Mouse (Mus musculus) monocyte, adult 2 months (primary cell): ENCODE data around the gene Ptprcap.
"Not testable (repeated sequence)": the region's sequence is repeated elsewhere in the genome, so short reads cannot be mapped to it uniquely, and the experiment has no call there.

Source experiments
- DNase-seq, 2 experiments: peaks; one replicate each; pipeline ENCODE4 v3.0.0; 2022; ENCODE audit warnings: low spot score in 2 of 2, low read depth in 1 of 2

The Ptprcap gene

GRCm38 (mm10) chr19:4125741-4126696 lies 27.4 kb upstream of the Ptprcap start, which contains the start of gene Aip:
Gene Aip, minus strand, starts transcription at chr19:4125858.
- DNase-seq: peak; percentile 96 to 97

GRCm38 (mm10) chr19:4126759-4127495 lies 26.5 kb upstream of the Ptprcap start:
- DNase-seq: no peak

- DNase-seq: no peak
Measured at GRCm38 (mm10) chr19:4129462-4129861, 23.9 kb upstream of the Ptprcap start.

GRCm38 (mm10) chr19:4130106-4130505 lies 23.3 kb upstream of the Ptprcap start:
- no peak for DNase-seq

GRCm38 (mm10) chr19:4131075-4131474 lies 22.3 kb upstream of the Ptprcap start:
- DNase-seq: no peak

GRCm38 (mm10) chr19:4131768-4132167 lies 21.6 kb upstream of the Ptprcap start:
- DNase-seq: no peak

- no peak for DNase-seq
Measured at GRCm38 (mm10) chr19:4134354-4134753, 19.1 kb upstream of the Ptprcap start.

- DNase-seq: not testable (repeated sequence)
Measured at GRCm38 (mm10) chr19:4135229-4135962, 18.0 kb upstream of the Ptprcap start.

GRCm38 (mm10) chr19:4135963-4136345 lies 17.4 kb upstream of the Ptprcap start:
- DNase-seq: not testable (repeated sequence)

GRCm38 (mm10) chr19:4136463-4136862 lies 16.9 kb upstream of the Ptprcap start:
- no peak for DNase-seq

GRCm38 (mm10) chr19:4137913-4138312 lies 15.5 kb upstream of the Ptprcap start:
- no peak for DNase-seq

- no peak for DNase-seq
Measured at GRCm38 (mm10) chr19:4139446-4139845, 14.0 kb upstream of the Ptprcap start, which contains the start of gene Gpr152. Gene Gpr152, plus strand, starts transcription at chr19:4139787.

GRCm38 (mm10) chr19:4140147-4140546 lies 13.3 kb upstream of the Ptprcap start:
- DNase-seq: no peak

GRCm38 (mm10) chr19:4142416-4143173 lies 10.8 kb upstream of the Ptprcap start:
- no peak for DNase-seq

GRCm38 (mm10) chr19:4143759-4144268 lies 9.6 kb upstream of the Ptprcap start, which contains the start of gene Cabp4:
Gene Cabp4, minus strand, starts transcription at chr19:4144033.
- no peak for DNase-seq

GRCm38 (mm10) chr19:4144550-4145498 lies 8.6 kb upstream of the Ptprcap start:
- no peak for DNase-seq

- DNase-seq: no peak
Measured at GRCm38 (mm10) chr19:4145936-4146335, 7.5 kb upstream of the Ptprcap start.

GRCm38 (mm10) chr19:4146366-4147021 lies 6.9 kb upstream of the Ptprcap start:
- DNase-seq: no peak

GRCm38 (mm10) chr19:4147022-4147405 lies 6.4 kb upstream of the Ptprcap start:
- no peak for DNase-seq
